Mouse (Mus musculus) hindbrain, embryonic 14.5 days (tissue): ENCODE measurements around the gene Ubap1. TPM values are rescaled to one million over a fixed set of nuclear protein-coding genes. Genes with fewer than 3 reads are reported as not detected.

Experiments
- ATAC-seq: fragments of 200-750 bp; cut with Nextera tagmentation; 2 replicates; pipeline ENCODE4 v1.8.0; 2017; ENCODE audit warnings: moderate number of reproducible peaks, mild to moderate bottlenecking, moderate TSS enrichment, moderate library complexity; ENCODE audit not compliant: low FRiP score
- DNase-seq: peaks from one replicate; pipeline ENCODE4 v3.0.0-alpha.2; 2015; ENCODE audit warnings: low spot score
- H3K27ac ChIP-seq: fragments of 300-500 bp; sonication (generic); 2 replicates; pipeline ENCODE4 v1.5.1; 2014; ENCODE audit warnings: mild to moderate bottlenecking, moderate library complexity
- H3K27me3 ChIP-seq: fragments of 300-500 bp; sonication (generic); 2 replicates; pipeline ENCODE4 v1.6.1; 2014; ENCODE audit warnings: mild to moderate bottlenecking, low read length, mixed read lengths; ENCODE audit not compliant: control insufficient read depth, insufficient read depth
- H3K36me3 ChIP-seq: fragments of 300-500 bp; sonication (generic); replicated peaks from 2 replicates; pipeline ENCODE4 v1.6.1; 2014; ENCODE audit not compliant: control insufficient read depth, insufficient read depth
- H3K4me1 ChIP-seq: fragments of 300-500 bp; sonication (generic); replicated peaks from 2 replicates; pipeline ENCODE4 v1.6.1; 2014; ENCODE audit warnings: antibody characterized with exemption, low read length, mixed read lengths; ENCODE audit not compliant: control insufficient read depth, insufficient read depth
- H3K4me2 ChIP-seq: fragments of 300-500 bp; sonication (generic); replicated peaks from 2 replicates; pipeline ENCODE4 v1.6.1; 2014; ENCODE audit warnings: mild to moderate bottlenecking, moderate library complexity
- H3K4me3 ChIP-seq: fragments of 300-500 bp; sonication (generic); replicated peaks from 2 replicates; pipeline ENCODE4 v1.5.1; 2014; ENCODE audit warnings: mild to moderate bottlenecking, low read length
- H3K9ac ChIP-seq: fragments of 300-500 bp; sonication (generic); 2 replicates; pipeline ENCODE4 v1.6.1; 2014
- H3K9me3 ChIP-seq: fragments of 300-500 bp; sonication (generic); 2 replicates; pipeline ENCODE4 v1.6.1; 2016; ENCODE audit warnings: low read length; ENCODE audit not compliant: control insufficient read depth
- WGBS: fragments of 180-500 bp; shearing (Covaris S2); extraction: QIAGEN DNeasy Blood & Tissue Kit; methylation state at CpG from one replicate; pipeline ENCODE4 v1.1.7; 2014; 5-methylcytosine and 5-hydroxymethylcytosine counted together
- polyA plus RNA-seq: library from polyadenylated mRNA; unstranded; fragments of >200 nt; fragmentation: Nextera tagmentation; extraction: Ambion mirVana; gene quantifications from 2 replicates; pipeline ENCODE4 v1.2.1, GENCODE M21; 2014

Ubap1 gene
- polyA plus RNA-seq, 1 experiment from 2014 or later, result 68.7 TPM

DNA sequence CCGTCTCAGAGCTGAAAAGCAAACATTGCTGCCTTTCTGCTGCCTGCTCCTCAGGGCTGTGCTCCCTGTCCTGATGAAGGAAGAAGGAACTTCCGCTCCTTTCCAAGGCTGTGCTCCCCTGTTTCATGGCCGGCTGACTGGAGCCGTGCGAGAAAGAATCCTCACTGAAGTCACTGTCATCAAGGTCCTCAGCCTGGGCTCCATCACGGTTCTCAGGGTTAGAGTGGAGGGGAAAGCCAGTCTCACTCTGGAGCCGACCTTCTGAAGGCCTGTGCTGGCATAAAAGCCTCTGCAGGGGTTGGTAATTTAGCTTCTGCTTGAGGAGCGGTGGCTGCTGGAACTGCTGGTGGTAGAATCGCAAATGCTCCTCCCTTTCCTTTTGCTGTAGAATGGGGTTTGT is 45.9 kb downstream of the Ubap1 start:
- Histone ChIP-seq H3K27ac (no peak overlapping the region), H3K9me3 (no peaks in the 10 kb centered on the region), H3K9ac (no peak overlapping the region), H3K27me3 (no peaks in the 10 kb centered on the region), H3K36me3 (peaks cover 45% of the 10 kb centered on the region), H3K4me2 (no peak overlapping the region), H3K4me1 (no peaks in the 10 kb centered on the region), H3K4me3 (no peak overlapping the region)
- 85% methylated on average over 9 of the region's 9 CpGs for WGBS
- DNase-seq, result no peak
- ATAC-seq, result no peak

GRCm38 (mm10) chr4:41398353-41398752 is 49.6 kb downstream of the Ubap1 start:
- DNase-seq, result no peak
- Histone ChIP-seq H3K9ac (no peak overlapping the region), H3K27ac (no peak overlapping the region), H3K9me3 (no peaks in the 10 kb centered on the region), H3K27me3 (no peaks in the 10 kb centered on the region), H3K36me3 (peaks cover 27% of the 10 kb centered on the region), H3K4me2 (no peak overlapping the region), H3K4me3 (no peak overlapping the region), H3K4me1 (no peaks in the 10 kb centered on the region)
- ATAC-seq, result no peak
- WGBS, result 81% methylated on average over 6 of the region's 6 CpGs

GRCm38 (mm10) chr4:41399904-41400303 is 51.1 kb downstream of the Ubap1 start:
- peaks cover 15% of the 10 kb centered on the region for H3K36me3 ChIP-seq
- H3K9me3 ChIP-seq, result no peaks in the 10 kb centered on the region
- H3K4me3 ChIP-seq, result no peak overlapping the region
- no peaks in the 10 kb centered on the region for H3K4me1 ChIP-seq
- DNase-seq (no peak), ATAC-seq (no peak)
- no peak overlapping the region for H3K9ac ChIP-seq
- WGBS, result 87% methylated on average over 5 of the region's 5 CpGs
- no peaks in the 10 kb centered on the region for H3K27me3 ChIP-seq
- H3K4me2 ChIP-seq, result no peak overlapping the region
- H3K27ac ChIP-seq, result no peak overlapping the region

DNA sequence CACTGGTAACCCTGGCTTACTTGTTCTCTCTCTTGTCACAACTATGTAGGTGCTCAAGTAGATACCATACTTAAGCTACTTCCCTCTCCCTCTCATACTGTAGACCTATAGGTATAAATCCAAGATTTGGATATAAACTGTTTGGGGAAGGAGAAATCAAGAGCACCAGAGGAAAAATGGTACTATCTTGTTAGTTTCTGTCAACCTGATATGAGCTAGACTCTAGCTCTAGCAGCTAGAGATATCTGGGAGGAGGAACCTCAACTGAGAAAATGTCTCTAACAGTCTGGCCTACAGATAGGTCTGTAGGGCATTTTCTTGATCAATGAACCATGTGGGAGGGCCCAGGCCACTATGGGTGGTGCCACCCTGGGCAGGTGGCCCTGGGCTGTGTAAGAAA is 52.4 kb downstream of the Ubap1 start:
- H3K27me3 ChIP-seq, result no peaks in the 10 kb centered on the region
- no peak overlapping the region for H3K4me3 ChIP-seq
- ATAC-seq (no peak), DNase-seq (no peak)
- no peak overlapping the region for H3K27ac ChIP-seq
- no peaks in the 10 kb centered on the region for H3K4me1 ChIP-seq
- no peak overlapping the region for H3K9ac ChIP-seq
- no peaks in the 10 kb centered on the region for H3K9me3 ChIP-seq
- no peak overlapping the region for H3K4me2 ChIP-seq
- H3K36me3 ChIP-seq, result peaks cover 13% of the 10 kb centered on the region

GRCm38 (mm10) chr4:41401573-41401972 is 52.8 kb downstream of the Ubap1 start:
- H3K36me3 ChIP-seq, result peaks cover 13% of the 10 kb centered on the region
- H3K4me1 ChIP-seq, result no peaks in the 10 kb centered on the region
- H3K9me3 ChIP-seq, result no peaks in the 10 kb centered on the region
- H3K4me2 ChIP-seq, result no peak overlapping the region
- ATAC-seq (no peak), DNase-seq (no peak)
- no peak overlapping the region for H3K4me3 ChIP-seq
- H3K27ac ChIP-seq, result no peak overlapping the region
- H3K27me3 ChIP-seq, result no peaks in the 10 kb centered on the region
- H3K9ac ChIP-seq, result no peak overlapping the region
- 94% methylated on average over 5 of the region's 5 CpGs for WGBS

GRCm38 (mm10) chr4:41406597-41406996 is 57.8 kb downstream of the Ubap1 start:
- Histone ChIP-seq H3K4me1 (no peaks in the 10 kb centered on the region), H3K27me3 (no peaks in the 10 kb centered on the region), H3K4me3 (no peak overlapping the region), H3K36me3 (peaks cover 6% of the 10 kb centered on the region; the same call in 1 of the 2 replicates), H3K9ac (no peak overlapping the region), H3K27ac (no peak overlapping the region), H3K9me3 (no peaks in the 10 kb centered on the region), H3K4me2 (no peak overlapping the region)
- ATAC-seq (no peak), DNase-seq (no peak)
- 93% methylated on average over 9 of the region's 9 CpGs for WGBS

GRCm38 (mm10) chr4:41407353-41407752 is 58.6 kb downstream of the Ubap1 start:
- no peak overlapping the region for H3K4me2 ChIP-seq
- H3K4me1 ChIP-seq, result no peaks in the 10 kb centered on the region
- peaks cover 6% of the 10 kb centered on the region; the same call in 1 of the 2 replicates for H3K36me3 ChIP-seq
- no peak overlapping the region for H3K4me3 ChIP-seq
- no peak overlapping the region for H3K9ac ChIP-seq
- no peak overlapping the region for H3K27ac ChIP-seq
- ATAC-seq (no peak), DNase-seq (no peak)
- 93% methylated on average over 2 of the region's 2 CpGs for WGBS
- no peaks in the 10 kb centered on the region for H3K27me3 ChIP-seq
- H3K9me3 ChIP-seq, result no peaks in the 10 kb centered on the region

- no peak overlapping the region for H3K9ac ChIP-seq
- DNase-seq (no peak), ATAC-seq (no peak)
- H3K4me3 ChIP-seq, result no peak overlapping the region
- no peaks in the 10 kb centered on the region for H3K27me3 ChIP-seq
- no peak overlapping the region for H3K27ac ChIP-seq
- no peaks in the 10 kb centered on the region for H3K9me3 ChIP-seq
- no peaks in the 10 kb centered on the region for H3K4me1 ChIP-seq
- H3K4me2 ChIP-seq, result no peak overlapping the region
- H3K36me3 ChIP-seq, result peaks cover 6% of the 10 kb centered on the region; the same call in 1 of the 2 replicates
- 88% methylated on average over 1 of the region's 1 CpGs for WGBS
These were observed 60.5 kb downstream of the Ubap1 start for GRCm38 (mm10) chr4:41409341-41409740.

DNA sequence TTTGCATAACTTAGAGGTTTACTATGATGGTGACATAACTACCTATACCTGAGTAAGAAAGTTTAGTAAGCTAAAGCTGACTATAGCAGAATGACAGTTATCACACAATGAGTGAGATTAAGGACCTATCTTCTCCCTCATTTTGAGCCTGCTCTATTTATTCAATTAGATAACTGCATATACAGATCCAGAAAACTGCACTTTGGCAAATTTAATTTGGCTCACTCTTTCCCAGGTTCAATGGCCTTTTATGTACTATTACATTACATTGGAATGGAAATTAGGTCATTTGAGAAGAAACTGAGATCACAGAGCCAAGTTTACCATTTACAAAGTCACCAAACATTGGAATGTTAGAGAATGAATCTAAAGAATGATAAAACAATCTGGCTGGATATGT is 68.2 kb downstream of the Ubap1 start:
- H3K4me1 ChIP-seq, result no peaks in the 10 kb centered on the region
- H3K36me3 ChIP-seq, result no peaks in the 10 kb centered on the region
- no peak overlapping the region for H3K27ac ChIP-seq
- DNase-seq (no peak), ATAC-seq (no peak)
- no peak overlapping the region for H3K4me3 ChIP-seq
- H3K27me3 ChIP-seq, result no peaks in the 10 kb centered on the region
- no peak overlapping the region for H3K9ac ChIP-seq
- no peaks in the 10 kb centered on the region for H3K9me3 ChIP-seq
- no peak overlapping the region for H3K4me2 ChIP-seq

- no peak for ATAC-seq
- Histone ChIP-seq H3K4me3 (no peak overlapping the region), H3K27me3 (no peaks in the 10 kb centered on the region), H3K4me1 (no peaks in the 10 kb centered on the region), H3K4me2 (no peak overlapping the region), H3K9ac (no peak overlapping the region), H3K27ac (no peak overlapping the region), H3K36me3 (no peaks in the 10 kb centered on the region), H3K9me3 (no peaks in the 10 kb centered on the region)
- WGBS, result 89% methylated on average over 5 of the region's 5 CpGs
- no peak for DNase-seq
These were observed 90.1 kb downstream of the Ubap1 start for GRCm38 (mm10) chr4:41438931-41439330.
